Mouse (Mus musculus) hindbrain, embryonic 15.5 days (tissue): ENCODE data around the gene Rps11. TPM values are rescaled to one million over a fixed set of nuclear protein-coding genes. Genes with fewer than 3 reads are reported as not detected.
A peak's percentile ranks its signal among the peaks of the same experiment; 100 is the strongest.
"Not testable (repeated sequence)": the region's sequence is repeated elsewhere in the genome, so short reads cannot be mapped to it uniquely, and the experiment has no call there.

Experiments used
- ATAC-seq: fragments of 200-750 bp; cut with Nextera tagmentation; 2 replicates; pipeline ENCODE4 v1.8.0; 2017; ENCODE audit warnings: low read depth, moderate number of reproducible peaks, moderate TSS enrichment; ENCODE audit not compliant: low FRiP score
- H3K27ac ChIP-seq: fragments of 300-500 bp; sonication (generic); replicated peaks from 2 replicates; pipeline ENCODE4 v1.5.1; 2015; ENCODE audit warnings: mild to moderate bottlenecking, inconsistent platforms
- H3K27me3 ChIP-seq: fragments of 300-500 bp; sonication (generic); 2 replicates; pipeline ENCODE4 v1.6.1; 2015; ENCODE audit warnings: control low read depth, inconsistent platforms
- H3K36me3 ChIP-seq: fragments of 300-500 bp; sonication (generic); 2 replicates; pipeline ENCODE4 v1.6.1; 2015; ENCODE audit warnings: control low read depth, inconsistent platforms
- H3K4me1 ChIP-seq: fragments of 300-500 bp; sonication (generic); replicated peaks from 2 replicates; pipeline ENCODE4 v1.6.1; 2015; ENCODE audit warnings: control low read depth, inconsistent platforms
- H3K4me2 ChIP-seq: fragments of 300-500 bp; sonication (generic); 2 replicates; pipeline ENCODE4 v1.6.1; 2015; ENCODE audit warnings: moderate library complexity, mild to moderate bottlenecking, inconsistent platforms
- H3K4me3 ChIP-seq: fragments of 300-500 bp; sonication (generic); 2 replicates; pipeline ENCODE4 v1.5.1; 2015; ENCODE audit warnings: mild to moderate bottlenecking, inconsistent platforms
- H3K9ac ChIP-seq: fragments of 300-500 bp; sonication (generic); 2 replicates; pipeline ENCODE4 v1.6.1; 2015; ENCODE audit warnings: inconsistent platforms
- H3K9me3 ChIP-seq: fragments of 300-500 bp; sonication (generic); 2 replicates; pipeline ENCODE4 v1.6.1; 2016; ENCODE audit warnings: control low read depth, inconsistent platforms
- WGBS: fragments of 180-500 bp; shearing (Covaris S2); methylation state at CpG from one replicate; pipeline ENCODE4 v1.1.7; 2015; 5-methylcytosine and 5-hydroxymethylcytosine counted together
- polyA plus RNA-seq: library from polyadenylated mRNA; unstranded; fragments of >200 nt; fragmentation: Nextera tagmentation; extraction: Ambion mirVana; gene quantifications from 2 replicates; pipeline ENCODE4 v1.2.1, GENCODE M21; 2015

Rps11 gene
- polyA plus RNA-seq, 1 experiment from 2014 or later = 762 TPM

- peak within 1 kb of the TSS; percentile 70 for H3K4me3 ChIP-seq
- peak; percentile 95 for ATAC-seq
- under 1% methylated on average over 48 of the region's 48 CpGs for WGBS
Observed at GRCm38 (mm10) chr7:45128624-45129246, 4.5 kb upstream of the Rps11 start, which contains the start of gene Rpl13a. TSS of gene Rpl13a (minus strand) at chr7:45128761.

DNA sequence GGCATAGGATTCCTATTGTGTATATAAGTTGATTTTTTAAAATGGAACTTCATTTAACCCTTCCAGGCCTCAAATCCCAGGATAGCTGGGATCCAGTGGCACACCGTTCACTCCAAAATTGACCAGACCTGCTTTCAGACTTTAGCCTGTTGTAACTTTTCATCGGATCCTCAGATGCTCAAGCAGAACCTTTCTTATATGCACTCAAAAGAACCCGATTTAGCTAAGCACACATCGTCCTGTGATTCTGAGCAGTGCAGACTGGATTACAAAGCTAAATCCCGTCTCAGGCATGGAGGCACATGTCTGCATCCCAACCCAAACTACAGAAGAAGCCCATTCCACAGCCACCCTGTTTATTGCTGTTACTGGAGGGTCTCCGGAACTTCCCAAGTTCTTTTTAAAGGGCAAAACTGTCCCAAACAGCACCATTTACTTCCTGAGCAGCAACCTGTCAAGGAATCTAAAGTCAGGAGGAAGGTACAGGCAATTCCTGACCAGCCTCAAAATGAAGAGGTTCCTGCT lies 3.5 kb upstream of the Rps11 start:
- ATAC-seq = no peak

More at GRCm38 (mm10) chr7:45128624-45129246, 4.5 kb upstream of the Rps11 start, which contains the start of gene Rpl13a:
- peaks cover 25% of the 10 kb centered on the region for H3K36me3 ChIP-seq
- H3K4me1 ChIP-seq = peaks cover 40% of the 10 kb centered on the region
- peak within 1 kb of the TSS; percentile 94 for H3K27ac ChIP-seq
- peak within 1 kb of the TSS; percentile 79 for H3K4me2 ChIP-seq
- H3K9me3 ChIP-seq = no peaks in the 10 kb centered on the region
- no peaks in the 10 kb centered on the region for H3K27me3 ChIP-seq
- H3K9ac ChIP-seq = peak within 1 kb of the TSS; percentile 91

DNA sequence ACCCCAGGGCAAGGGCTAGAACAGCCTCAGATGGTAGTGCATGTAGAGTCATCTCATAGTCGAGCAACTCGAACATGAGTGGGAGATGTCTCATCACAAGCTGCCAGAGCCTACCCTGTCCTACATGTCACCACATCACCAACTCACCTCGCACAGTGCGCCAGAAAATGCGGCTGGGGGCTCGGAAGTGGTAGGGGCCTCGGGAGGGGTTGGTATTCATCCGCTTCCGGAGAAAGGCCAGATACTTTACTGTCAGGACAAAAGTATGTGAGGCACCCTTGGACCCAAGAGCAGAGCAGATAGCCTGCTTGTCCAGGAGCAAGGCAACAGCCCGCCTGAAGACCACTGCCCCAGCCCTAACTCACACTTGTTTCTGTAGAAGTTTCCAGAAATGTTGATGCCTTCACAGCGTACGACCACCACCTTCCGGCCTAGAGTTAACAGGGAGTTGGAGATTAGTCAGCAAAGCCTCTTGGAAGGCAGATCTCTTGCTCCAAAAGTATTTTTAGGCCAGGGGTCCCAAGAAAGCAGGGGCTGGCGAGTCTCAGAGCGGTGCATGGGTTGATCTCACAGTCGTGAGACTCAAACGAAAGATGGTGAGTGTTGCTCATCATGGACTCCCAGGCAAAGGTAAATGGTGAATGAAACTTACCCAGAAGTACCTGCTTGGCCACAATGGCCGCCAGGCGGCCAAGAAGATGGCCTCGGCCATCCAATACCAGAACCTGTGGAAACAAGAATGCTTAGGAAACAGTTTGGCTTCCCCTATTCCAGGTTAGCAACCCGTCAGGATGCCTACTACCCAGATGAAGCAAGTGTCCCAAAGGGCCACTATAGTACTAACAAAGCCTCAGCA lies 2.8 kb upstream of the Rps11 start:
- no peaks in the 10 kb centered on the region for H3K27me3 ChIP-seq
- H3K27ac ChIP-seq = peak overlapping the region; percentile 84
- WGBS = 49% methylated on average over 21 of the region's 21 CpGs
- H3K4me2 ChIP-seq = peak overlapping the region; percentile 79
- H3K4me3 ChIP-seq = peak overlapping the region; percentile 70
- H3K36me3 ChIP-seq = peaks cover 37% of the 10 kb centered on the region
- peaks cover 54% of the 10 kb centered on the region for H3K4me1 ChIP-seq
- peak overlapping the region; percentile 91 for H3K9ac ChIP-seq
- H3K9me3 ChIP-seq = no peaks in the 10 kb centered on the region
- no peak for ATAC-seq

More for the DNA sequence above, 3.5 kb upstream of the Rps11 start:
- H3K4me3 ChIP-seq = peak overlapping the region; percentile 70
- peaks cover 30% of the 10 kb centered on the region for H3K36me3 ChIP-seq
- H3K27ac ChIP-seq = peak overlapping the region; percentile 84
- H3K9ac ChIP-seq = peak overlapping the region; percentile 91
- under 1% methylated on average over 6 of the region's 6 CpGs for WGBS
- peaks cover 48% of the 10 kb centered on the region for H3K4me1 ChIP-seq
- no peaks in the 10 kb centered on the region for H3K27me3 ChIP-seq
- peak overlapping the region; percentile 79 for H3K4me2 ChIP-seq
- H3K9me3 ChIP-seq = no peaks in the 10 kb centered on the region

DNA sequence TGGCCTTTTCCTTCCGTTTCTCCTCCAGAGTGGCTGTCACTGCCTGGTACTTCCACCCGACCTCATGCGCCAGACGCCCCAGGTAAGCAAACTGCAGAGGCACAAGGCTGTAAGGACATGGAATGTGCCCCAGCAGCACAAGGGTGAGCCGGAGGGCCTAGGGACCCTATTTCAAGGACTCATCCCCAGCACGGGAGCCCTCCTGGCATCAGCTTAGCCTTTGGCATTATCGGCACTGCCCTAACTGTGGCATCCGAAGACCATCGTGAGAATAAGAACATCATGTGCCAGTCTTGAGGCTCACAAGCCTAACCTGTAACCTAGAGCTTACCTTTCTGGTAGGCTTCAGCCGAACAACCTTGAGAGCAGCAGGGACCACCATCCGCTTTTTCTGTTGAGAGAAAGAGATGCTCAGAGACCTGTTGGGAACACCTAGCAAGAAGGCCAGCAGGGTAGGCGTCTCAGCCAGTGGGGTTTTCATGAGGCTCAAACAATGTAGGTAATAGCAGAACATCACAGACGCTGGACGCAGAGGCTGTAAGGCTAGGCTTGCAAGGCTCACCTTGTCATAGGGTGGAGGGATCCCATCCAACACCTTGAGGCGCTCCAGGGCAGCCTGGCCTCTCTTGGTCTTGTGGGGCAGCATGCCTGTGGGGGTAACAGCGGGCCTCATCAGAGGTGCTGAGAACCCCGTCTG lies 2.1 kb upstream of the Rps11 start:
- Histone ChIP-seq H3K36me3 (peaks cover 44% of the 10 kb centered on the region), H3K9me3 (no peaks in the 10 kb centered on the region), H3K4me2 (peak overlapping the region; percentile 79; the same call in 1 of the 2 replicates), H3K27me3 (no peaks in the 10 kb centered on the region), H3K27ac (peak overlapping the region; percentile 84), H3K4me1 (peaks cover 62% of the 10 kb centered on the region), H3K4me3 (peak overlapping the region; percentile 70), H3K9ac (peak overlapping the region; percentile 91; the same call in 1 of the 2 replicates)
- no peak for ATAC-seq
- 80% methylated on average over 17 of the region's 17 CpGs for whole genome bisulfite sequencing

GRCm38 (mm10) chr7:45125649-45126048 lies 1.4 kb upstream of the Rps11 start:
- 66% methylated on average over 5 of the region's 5 CpGs for WGBS
- H3K9ac ChIP-seq, ATAC-seq, H3K4me3 ChIP-seq, H3K27me3 ChIP-seq, H3K9me3 ChIP-seq: not testable (repeated sequence)
- peaks cover 64% of the 10 kb centered on the region for H3K4me1 ChIP-seq
- H3K27ac ChIP-seq = peak overlapping the region; percentile 84; the same call in 1 of the 2 replicates
- peaks cover 51% of the 10 kb centered on the region for H3K36me3 ChIP-seq
- 0 out of 2 replicates have a peak overlapping the region, but pooled peaks have one; percentile 80 for H3K4me2 ChIP-seq

GRCm38 (mm10) chr7:45125144-45125600 lies 933 bp upstream of the Rps11 start:
- Histone ChIP-seq H3K36me3 (peaks cover 55% of the 10 kb centered on the region), H3K27ac (peak overlapping the region; percentile 84), H3K4me2 (peak overlapping the region; percentile 80), H3K9me3 (no peaks in the 10 kb centered on the region), H3K9ac (no peak overlapping the region), H3K27me3 (no peaks in the 10 kb centered on the region), H3K4me3 (no peak overlapping the region), H3K4me1 (peaks cover 64% of the 10 kb centered on the region)
- WGBS = 17% methylated on average over 7 of the region's 7 CpGs
- ATAC-seq = no peak

- ATAC-seq = no peak
- Histone ChIP-seq H3K4me3 (peak overlapping the region; percentile 76), H3K4me2 (peak overlapping the region; percentile 80), H3K27me3 (no peaks in the 10 kb centered on the region), H3K36me3 (peaks cover 67% of the 10 kb centered on the region), H3K9me3 (no peaks in the 10 kb centered on the region), H3K4me1 (peaks cover 55% of the 10 kb centered on the region), H3K9ac (peak overlapping the region; percentile 95), H3K27ac (peak overlapping the region; percentile 91)
- WGBS = 26% methylated on average over 12 of the region's 12 CpGs
Observed at GRCm38 (mm10) chr7:45123186-45123570, 1.1 kb downstream of the Rps11 start.

GRCm38 (mm10) chr7:45122561-45123185 lies 1.6 kb downstream of the Rps11 start:
- ATAC-seq = no peak
- Histone ChIP-seq H3K9ac (peak overlapping the region; percentile 95), H3K4me1 (peaks cover 53% of the 10 kb centered on the region), H3K9me3 (no peaks in the 10 kb centered on the region), H3K27me3 (no peaks in the 10 kb centered on the region), H3K27ac (peak overlapping the region; percentile 91; the same call in 1 of the 2 replicates), H3K4me3 (peak overlapping the region; percentile 76), H3K36me3 (peaks cover 67% of the 10 kb centered on the region), H3K4me2 (peak overlapping the region; percentile 80)
- WGBS = 89% methylated on average over 15 of the region's 15 CpGs

DNA sequence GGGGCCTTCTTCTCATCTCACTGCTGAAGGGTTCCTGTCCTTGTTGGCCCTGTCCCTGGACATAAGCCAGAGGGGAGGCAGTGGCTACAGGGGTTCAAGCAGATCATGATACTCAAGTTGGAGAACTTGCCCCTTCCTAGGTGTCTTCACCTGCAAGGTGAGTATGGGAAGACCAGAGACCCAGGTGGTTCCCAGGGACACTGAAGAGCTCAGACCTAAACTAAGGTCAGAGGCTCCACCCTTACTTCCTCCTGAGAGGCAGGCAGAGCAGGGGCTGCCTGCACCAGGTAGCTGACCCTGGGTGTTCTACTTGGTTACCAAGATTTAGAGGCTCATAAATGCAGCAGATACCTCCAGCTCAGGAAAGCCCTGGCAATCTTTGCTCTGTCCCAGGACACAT lies 2.3 kb downstream of the Rps11 start:
- H3K27me3 ChIP-seq = no peaks in the 10 kb centered on the region
- peak overlapping the region; percentile 28; the same call in 1 of the 2 replicates for H3K9ac ChIP-seq
- peaks cover 62% of the 10 kb centered on the region for H3K36me3 ChIP-seq
- no peak overlapping the region for H3K4me2 ChIP-seq
- no peak for ATAC-seq
- H3K4me3 ChIP-seq = no peak overlapping the region
- H3K9me3 ChIP-seq = no peaks in the 10 kb centered on the region
- H3K4me1 ChIP-seq = peaks cover 46% of the 10 kb centered on the region
- H3K27ac ChIP-seq = 0 out of 2 replicates have a peak overlapping the region, but pooled peaks have one; percentile 24

- Histone ChIP-seq H3K36me3 (peaks cover 59% of the 10 kb centered on the region), H3K4me2 (no peak overlapping the region), H3K9ac (peak overlapping the region; percentile 28; the same call in 1 of the 2 replicates)
Observed at GRCm38 (mm10) chr7:45121404-45121803, 2.8 kb downstream of the Rps11 start.

More at GRCm38 (mm10) chr7:45121404-45121803, 2.8 kb downstream of the Rps11 start:
- ATAC-seq = no peak
- Histone ChIP-seq H3K27ac (0 out of 2 replicates have a peak overlapping the region, but pooled peaks have one; percentile 24), H3K4me1 (peaks cover 40% of the 10 kb centered on the region), H3K27me3 (no peaks in the 10 kb centered on the region), H3K4me3 (no peak overlapping the region), H3K9me3 (no peaks in the 10 kb centered on the region)
- WGBS = 75% methylated on average over 8 of the region's 8 CpGs
